Mouse (Mus musculus): ENCODE data around the gene Lhfpl3.

GRCm38 (mm10) chr5:23251462-23252224, 505.8 kb downstream of the Lhfpl3 start:
- TF ChIP-seq CTCF (IDR thresholded peaks at IDR 0.05; ENCODE audit: extremely low read depth, insufficient read length, insufficient replicate concordance, low read depth, low read length): peak; percentile 53; the same call in 1 of the 2 replicates
- no peak for TF ChIP-seq POLR2A (IDR thresholded peaks at IDR 0.05; ENCODE audit: low read depth, low read length)
